Mouse (Mus musculus) lung, embryonic 14.5 days (tissue): ENCODE data around the gene Gpr142. TPM values are rescaled to one million over a fixed set of nuclear protein-coding genes. Genes with fewer than 3 reads are reported as not detected.

Experiments used
- ATAC-seq: fragments of 200-750 bp; cut with Nextera tagmentation; 2 replicates; pipeline ENCODE4 v1.8.0; 2017; ENCODE audit warnings: mild to moderate bottlenecking, moderate TSS enrichment, moderate library complexity; ENCODE audit not compliant: insufficient read depth
- DNase-seq: peaks from one replicate; pipeline ENCODE4 v3.0.0-alpha.2; 2015
- H3K27ac ChIP-seq: fragments of 300-500 bp; sonication (generic); 2 replicates; pipeline ENCODE4 v1.5.1; 2014; ENCODE audit warnings: low read depth, mild to moderate bottlenecking, moderate library complexity
- H3K27me3 ChIP-seq: fragments of 300-500 bp; sonication (generic); 2 replicates; pipeline ENCODE4 v1.6.1; 2014; ENCODE audit warnings: low read length, control low read depth; ENCODE audit not compliant: insufficient read depth
- H3K36me3 ChIP-seq: fragments of 300-500 bp; sonication (generic); 2 replicates; pipeline ENCODE4 v1.6.1; 2014; ENCODE audit warnings: control low read depth; ENCODE audit not compliant: insufficient read depth
- H3K4me1 ChIP-seq: fragments of 300-500 bp; sonication (generic); 2 replicates; pipeline ENCODE4 v1.6.1; 2014; ENCODE audit warnings: antibody characterized with exemption, control low read depth; ENCODE audit not compliant: insufficient read depth
- H3K4me2 ChIP-seq: fragments of 300-500 bp; sonication (generic); 2 replicates; pipeline ENCODE4 v1.6.1; 2014; ENCODE audit warnings: mild to moderate bottlenecking
- H3K4me3 ChIP-seq: fragments of 300-500 bp; sonication (generic); 2 replicates; pipeline ENCODE4 v1.5.1; 2014; ENCODE audit warnings: low read depth, low read length
- H3K9ac ChIP-seq: fragments of 300-500 bp; sonication (generic); 2 replicates; pipeline ENCODE4 v1.6.1; 2014
- H3K9me3 ChIP-seq: fragments of 300-500 bp; sonication (generic); 2 replicates; pipeline ENCODE4 v1.6.1; 2016; ENCODE audit warnings: low read depth, low read length, control low read depth
- CTCF ChIP-seq: IDR thresholded peaks from 2 replicates; pipeline ENCODE4 v1.5.1; 2016; ENCODE audit warnings: antibody characterized with exemption, low read depth
- WGBS: fragments of 180-500 bp; shearing (Covaris S2); extraction: QIAGEN DNeasy Blood & Tissue Kit; methylation state at CpG from one replicate; pipeline ENCODE4 v1.1.7; 2014; 5-methylcytosine and 5-hydroxymethylcytosine counted together
- polyA plus RNA-seq: library from polyadenylated mRNA; unstranded; fragments of >200 nt; fragmentation: Nextera tagmentation; extraction: Ambion mirVana; gene quantifications from 2 replicates; pipeline ENCODE4 v1.2.1, GENCODE M21; 2014

The Gpr142 gene
- polyA plus RNA-seq, result 0.28 TPM in 1 of 2 replicates, not detected in the other

DNA sequence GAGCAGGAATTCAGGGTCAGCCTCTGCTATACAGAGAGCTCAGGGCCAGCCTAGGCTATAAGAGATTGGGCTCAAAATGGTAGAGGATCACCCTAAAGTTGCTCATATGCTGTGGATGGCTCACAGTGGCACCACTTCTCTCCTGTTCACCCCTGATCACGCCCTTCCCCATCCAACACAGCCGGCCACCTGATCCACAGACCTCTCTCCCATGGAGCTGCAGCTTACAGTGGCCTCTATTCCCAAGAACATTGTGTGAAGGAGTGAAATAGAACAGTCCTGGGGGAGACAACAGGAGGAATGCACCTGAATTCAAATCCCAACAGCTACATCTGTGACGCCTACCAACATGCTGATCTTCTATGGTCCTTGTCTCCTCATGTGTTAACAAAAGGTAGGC is at the start of gene Gpr142:
Gene Gpr142 (plus strand): TSS at position 301 of the 400 bp plus-strand sequence.
- DNase-seq (no peak), ATAC-seq (no peak)
- no peaks in the 10 kb centered on the region for H3K4me1 ChIP-seq
- no peaks in the 10 kb centered on the region for H3K9me3 ChIP-seq
- H3K4me3 ChIP-seq, result no peak within 1 kb of the TSS
- WGBS, result 85% methylated on average over 3 of the region's 3 CpGs
- no peak within 1 kb of the TSS for H3K4me2 ChIP-seq
- H3K27me3 ChIP-seq, result peaks cover 6% of the 10 kb centered on the region
- H3K27ac ChIP-seq, result no peak within 1 kb of the TSS
- no peaks in the 10 kb centered on the region for H3K36me3 ChIP-seq
- H3K9ac ChIP-seq, result no peak within 1 kb of the TSS
- TF ChIP-seq CTCF, result no peak

DNA sequence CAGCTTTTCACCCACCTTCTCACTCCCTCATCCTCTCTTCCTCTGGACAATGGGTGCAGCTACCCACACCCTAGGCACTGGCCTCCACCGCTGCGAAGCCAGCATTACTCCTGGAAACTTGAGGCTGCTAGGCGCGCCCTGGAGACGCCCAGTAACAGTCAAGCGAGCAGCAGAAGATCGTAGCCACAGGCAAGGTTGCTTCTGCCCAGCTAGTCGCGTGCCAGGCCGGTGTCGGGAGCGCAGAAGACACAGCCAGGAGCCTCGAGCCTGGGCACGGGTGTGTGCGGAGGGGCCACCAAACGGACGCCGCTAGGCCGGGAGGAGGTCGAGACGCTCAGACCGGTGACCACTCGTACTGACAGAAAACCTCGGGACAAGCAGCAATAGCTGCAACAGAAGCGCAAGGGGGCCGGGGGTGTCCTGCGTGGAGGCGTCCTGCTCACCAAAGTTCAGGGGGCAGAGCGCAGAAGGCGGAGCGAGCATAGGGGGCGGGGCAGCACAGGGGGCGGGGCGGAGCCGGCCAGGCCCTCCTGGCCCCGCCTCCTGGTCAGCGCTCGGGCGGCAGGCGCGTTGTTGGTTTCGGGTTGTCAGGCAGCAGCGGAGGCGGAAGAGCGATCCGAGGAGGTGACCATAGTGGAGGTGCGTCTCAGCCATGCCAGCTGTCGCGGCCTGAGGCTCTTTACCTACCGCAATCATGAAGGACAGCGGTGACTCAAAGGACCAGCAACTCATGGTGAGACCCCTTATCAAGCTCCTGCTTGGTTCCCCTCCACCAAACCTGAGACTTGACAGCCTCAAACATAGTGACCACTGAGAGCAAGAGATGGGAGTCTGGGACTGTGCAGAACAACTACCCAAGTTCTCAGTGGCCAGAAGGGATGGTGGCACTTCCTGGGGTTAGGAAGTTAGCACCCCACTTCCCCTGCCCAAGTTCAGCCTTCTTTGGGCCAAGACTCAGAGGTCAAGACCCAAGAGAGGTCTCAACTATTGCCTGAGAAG is 33.6 kb upstream of the Gpr142 start, which contains the start of gene Kif19a:
Gene Kif19a (plus strand): TSS at position 569 of the 999 bp plus-strand sequence.
- peak; percentile 78 for ATAC-seq
- no peaks in the 10 kb centered on the region for H3K36me3 ChIP-seq
- H3K9ac ChIP-seq, result peak within 1 kb of the TSS; percentile 53
- H3K27ac ChIP-seq, result no peak within 1 kb of the TSS
- peak within 1 kb of the TSS; percentile 44 for H3K4me3 ChIP-seq
- TF ChIP-seq CTCF, result no peak
- H3K4me2 ChIP-seq, result peak within 1 kb of the TSS; percentile 89
- WGBS, result 3% methylated on average over 51 of the region's 51 CpGs
- peaks cover 7% of the 10 kb centered on the region for H3K4me1 ChIP-seq
- peaks cover 4% of the 10 kb centered on the region; the same call in 1 of the 2 replicates for H3K27me3 ChIP-seq
- DNase-seq, result peak; percentile 83
- no peaks in the 10 kb centered on the region for H3K9me3 ChIP-seq

DNA sequence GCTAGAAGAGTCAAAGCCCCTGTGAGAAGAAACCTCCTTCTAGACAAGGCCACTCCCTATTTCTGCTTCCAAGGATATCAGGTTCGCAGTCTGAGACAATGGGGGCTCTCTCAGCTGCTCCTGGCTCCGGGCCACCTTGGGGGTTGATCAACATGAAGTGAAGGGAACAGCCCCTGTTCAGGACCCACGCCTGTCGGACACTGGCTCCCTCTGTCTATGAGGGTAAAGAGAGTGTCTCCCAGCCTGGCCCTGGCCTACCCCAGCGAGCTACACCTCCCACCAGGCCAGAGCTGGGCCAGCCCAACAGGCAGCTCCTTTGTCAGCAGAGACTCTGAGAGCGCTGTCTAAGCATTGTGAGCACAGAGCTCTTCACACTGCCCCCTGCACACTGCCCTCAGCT is 28.8 kb upstream of the Gpr142 start:
- peak; percentile 33; the same call in 1 of the 2 replicates for ATAC-seq
- WGBS, result 41% methylated on average over 6 of the region's 6 CpGs
- Histone ChIP-seq H3K27me3 (peaks cover 4% of the 10 kb centered on the region; the same call in 1 of the 2 replicates), H3K9ac (no peak overlapping the region), H3K4me3 (no peak overlapping the region), H3K36me3 (no peaks in the 10 kb centered on the region), H3K9me3 (no peaks in the 10 kb centered on the region), H3K4me1 (peaks cover 5% of the 10 kb centered on the region), H3K27ac (no peak overlapping the region), H3K4me2 (no peak overlapping the region)
- DNase-seq, result peak; percentile 22
- TF ChIP-seq CTCF, result no peak

DNA sequence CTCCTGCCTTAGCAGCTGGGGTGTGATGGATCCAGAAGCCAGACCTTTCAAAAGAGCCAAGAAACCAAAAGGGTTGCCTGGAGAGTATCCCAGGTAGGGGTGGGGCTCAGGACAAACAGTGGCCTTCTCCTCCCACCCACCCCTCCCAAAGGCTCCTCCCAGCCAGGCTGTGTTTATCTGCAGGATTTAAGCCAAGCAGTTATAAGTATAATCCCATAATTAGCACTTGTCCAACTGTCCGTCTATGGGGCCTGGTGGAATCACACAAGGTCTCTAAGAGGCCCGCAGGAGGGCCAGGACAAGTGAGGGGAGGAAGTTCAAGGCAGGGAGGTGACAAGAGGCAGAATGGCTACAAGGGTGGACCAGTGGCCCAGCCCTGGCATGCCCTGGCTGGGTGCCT is 26.8 kb upstream of the Gpr142 start:
- 57% methylated on average over 2 of the region's 2 CpGs for WGBS
- no peaks in the 10 kb centered on the region for H3K9me3 ChIP-seq
- DNase-seq (no peak), ATAC-seq (no peak)
- H3K27me3 ChIP-seq, result no peaks in the 10 kb centered on the region
- no peak overlapping the region for H3K4me2 ChIP-seq
- no peak overlapping the region for H3K27ac ChIP-seq
- TF ChIP-seq CTCF, result no peak
- H3K9ac ChIP-seq, result no peak overlapping the region
- H3K36me3 ChIP-seq, result no peaks in the 10 kb centered on the region
- no peak overlapping the region for H3K4me3 ChIP-seq
- H3K4me1 ChIP-seq, result no peaks in the 10 kb centered on the region

DNA sequence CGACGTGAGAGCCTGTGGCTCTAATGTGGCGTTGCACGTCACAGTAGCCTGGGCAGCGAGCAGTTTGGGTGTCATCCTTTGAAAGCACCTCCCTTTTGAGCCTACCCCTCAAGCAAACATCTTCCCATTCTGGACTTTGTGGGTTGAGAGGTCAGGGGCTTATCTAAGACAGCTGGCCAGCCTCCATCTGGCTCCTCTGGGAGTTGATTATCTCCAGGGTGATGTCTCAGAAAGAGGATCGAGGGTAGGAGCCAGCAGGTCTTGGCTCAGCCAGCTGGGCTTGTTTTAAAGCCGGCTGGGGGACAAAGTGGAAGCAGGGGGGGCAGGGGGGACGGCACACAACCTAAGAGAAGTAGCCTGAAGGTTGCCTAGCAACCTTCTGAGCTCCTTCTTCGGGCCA is 18.6 kb upstream of the Gpr142 start:
- no peaks in the 10 kb centered on the region for H3K9me3 ChIP-seq
- H3K4me2 ChIP-seq, result no peak overlapping the region
- H3K9ac ChIP-seq, result no peak overlapping the region
- no peak overlapping the region for H3K27ac ChIP-seq
- TF ChIP-seq CTCF, result no peak
- H3K4me3 ChIP-seq, result no peak overlapping the region
- H3K36me3 ChIP-seq, result no peaks in the 10 kb centered on the region
- DNase-seq (peak; percentile 53), ATAC-seq (0 out of 2 replicates have a peak, but pooled peaks have one; percentile 35)
- H3K27me3 ChIP-seq, result peaks cover 16% of the 10 kb centered on the region
- WGBS, result 15% methylated on average over 9 of the region's 9 CpGs
- H3K4me1 ChIP-seq, result no peaks in the 10 kb centered on the region

DNA sequence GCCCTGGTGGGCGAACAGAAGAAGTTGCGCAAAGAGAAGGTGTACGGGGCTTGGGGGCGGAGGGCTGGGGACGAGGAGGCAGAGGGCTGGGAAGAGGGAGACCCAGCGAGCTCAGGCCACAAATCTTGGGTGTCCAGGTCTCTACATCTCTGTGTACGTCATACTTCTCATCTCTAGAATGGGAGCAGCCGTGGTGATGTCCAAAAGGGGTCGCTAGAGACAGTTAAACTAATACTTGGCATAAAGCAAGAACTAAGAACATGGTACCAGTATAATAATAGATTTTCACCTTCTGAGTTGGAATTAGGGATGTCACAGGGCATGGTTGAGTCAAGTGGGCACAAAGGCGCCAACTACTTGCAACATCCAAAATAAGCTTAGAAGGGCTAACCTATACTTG is 12.8 kb upstream of the Gpr142 start:
- Histone ChIP-seq H3K4me2 (peak overlapping the region; percentile 56), H3K27me3 (peaks cover 67% of the 10 kb centered on the region), H3K4me3 (peak overlapping the region; percentile 16), H3K36me3 (no peaks in the 10 kb centered on the region), H3K9ac (no peak overlapping the region), H3K9me3 (no peaks in the 10 kb centered on the region), H3K4me1 (no peaks in the 10 kb centered on the region), H3K27ac (no peak overlapping the region)
- no peak for DNase-seq
- WGBS, result 47% methylated on average over 10 of the region's 10 CpGs
- ATAC-seq, result no peak
- TF ChIP-seq CTCF, result no peak

DNA sequence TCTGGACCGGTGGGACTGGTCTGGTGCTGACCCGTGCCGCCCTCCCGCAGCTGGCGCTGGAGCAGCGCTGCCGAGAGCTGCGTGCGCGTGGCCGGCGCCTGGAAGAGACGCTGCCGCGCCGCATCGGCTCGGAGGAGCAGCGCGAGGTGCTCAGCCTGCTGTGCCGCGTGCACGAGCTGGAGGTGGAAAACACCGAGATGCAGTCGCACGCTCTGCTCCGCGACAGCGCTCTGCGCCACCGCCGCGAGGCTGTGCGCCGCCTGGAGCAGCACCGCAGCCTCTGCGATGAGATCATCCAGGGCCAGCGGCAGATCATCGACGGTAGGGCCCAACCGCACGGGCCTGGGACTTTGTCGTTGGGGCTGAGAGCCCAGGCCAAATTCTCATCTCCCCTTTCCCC is 12.4 kb upstream of the Gpr142 start:
- Histone ChIP-seq H3K4me3 (peak overlapping the region; percentile 16), H3K27ac (no peak overlapping the region), H3K4me2 (peak overlapping the region; percentile 56), H3K4me1 (peaks cover 1% of the 10 kb centered on the region; the same call in 1 of the 2 replicates), H3K36me3 (no peaks in the 10 kb centered on the region), H3K9ac (peak overlapping the region; percentile 3; the same call in 1 of the 2 replicates), H3K9me3 (no peaks in the 10 kb centered on the region), H3K27me3 (peaks cover 71% of the 10 kb centered on the region)
- DNase-seq (peak; percentile 51), ATAC-seq (peak; percentile 50; the same call in 1 of the 2 replicates)
- no peak for TF ChIP-seq CTCF
- 2% methylated on average over 43 of the region's 43 CpGs for WGBS
